Mouse (Mus musculus) lung, postnatal 0 days (tissue): ENCODE results near the gene Gpr150. TPM values are rescaled to one million over a fixed set of nuclear protein-coding genes. Genes with fewer than 3 reads are reported as not detected.

Experiments
- ATAC-seq: fragments of 200-750 bp; cut with Nextera tagmentation; 2 replicates; pipeline ENCODE4 v1.8.0; 2017; ENCODE audit warnings: moderate library complexity
- DNase-seq: peaks from one replicate; pipeline ENCODE4 v3.0.0-alpha.2; 2016; ENCODE audit warnings: low spot score
- H3K27ac ChIP-seq: fragments of 300-500 bp; sonication (generic); 2 replicates; pipeline ENCODE4 v1.5.1; 2014; ENCODE audit warnings: antibody characterized with exemption, mild to moderate bottlenecking, low read length, mixed read lengths
- H3K27me3 ChIP-seq: fragments of 300-500 bp; sonication (generic); replicated peaks from 2 replicates; pipeline ENCODE4 v1.6.1; 2014; ENCODE audit warnings: low read length, mixed read lengths; ENCODE audit not compliant: insufficient read depth
- H3K36me3 ChIP-seq: fragments of 300-500 bp; sonication (generic); 2 replicates; pipeline ENCODE4 v1.6.1; 2014; ENCODE audit warnings: low read length, mixed read lengths; ENCODE audit not compliant: insufficient read depth
- H3K4me1 ChIP-seq: fragments of 300-500 bp; sonication (generic); 2 replicates; pipeline ENCODE4 v1.6.1; 2014; ENCODE audit warnings: antibody characterized with exemption, low read depth, low read length, mixed read lengths; ENCODE audit not compliant: insufficient read depth
- H3K4me2 ChIP-seq: fragments of 300-500 bp; sonication (generic); replicated peaks from 2 replicates; pipeline ENCODE4 v1.6.1; 2014; ENCODE audit warnings: low read depth, mild to moderate bottlenecking, low read length, moderate library complexity, mixed read lengths
- H3K4me3 ChIP-seq: fragments of 300-500 bp; sonication (generic); 2 replicates; pipeline ENCODE4 v1.5.1; 2014; ENCODE audit warnings: low read depth, low read length
- H3K9ac ChIP-seq: fragments of 300-500 bp; sonication (generic); replicated peaks from 2 replicates; pipeline ENCODE4 v1.6.1; 2014; ENCODE audit warnings: low read depth, mild to moderate bottlenecking
- H3K9me3 ChIP-seq: fragments of 300-500 bp; sonication (generic); 2 replicates; pipeline ENCODE4 v1.6.1; 2016; ENCODE audit warnings: low read length, mixed read lengths
- CTCF ChIP-seq: IDR thresholded peaks from 2 replicates; pipeline ENCODE4 v1.5.1; 2016; ENCODE audit warnings: antibody characterized with exemption, mild to moderate bottlenecking
- EP300 ChIP-seq: IDR thresholded peaks from 2 replicates; pipeline ENCODE4 v1.6.1; 2016; ENCODE audit warnings: antibody characterized with exemption, mild to moderate bottlenecking, control low read depth
- WGBS: fragments of 180-500 bp; shearing (Covaris S2); extraction: QIAGEN DNeasy Blood & Tissue Kit; methylation state at CpG from one replicate; pipeline ENCODE4 v1.1.7; 2014; 5-methylcytosine and 5-hydroxymethylcytosine counted together
- polyA plus RNA-seq: library from polyadenylated mRNA; unstranded; fragments of >200 nt; fragmentation: Nextera tagmentation; extraction: Ambion mirVana; gene quantifications from 2 replicates; pipeline ENCODE4 v1.2.1, GENCODE M21; 2015

The Gpr150 gene
- 0.06 and 0.08 TPM in 2 replicates for polyA plus RNA-seq

DNA sequence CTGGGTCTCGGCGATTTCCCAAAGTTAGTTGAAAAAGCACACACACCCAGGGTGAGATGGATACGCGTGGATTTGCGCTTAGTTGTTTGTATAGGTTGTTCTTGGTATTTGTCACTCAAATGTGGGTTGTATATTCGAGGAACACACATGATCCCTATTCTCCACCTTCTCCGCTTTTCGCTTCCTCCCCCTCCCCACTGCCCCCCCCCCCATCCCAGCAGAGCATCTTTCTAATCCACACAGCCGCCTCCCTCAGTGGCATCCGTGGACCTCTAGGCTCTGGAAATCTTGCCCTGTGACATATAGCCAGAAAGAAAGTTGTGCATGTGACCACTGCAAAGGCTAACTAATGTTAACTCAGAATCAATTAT is at the start of gene Gpr150:
Gene Gpr150, minus strand, starts transcription at position 101 of the 371 bp plus-strand sequence.
- H3K36me3 ChIP-seq, result no peaks in the 10 kb centered on the region
- H3K9ac ChIP-seq, result no peak within 1 kb of the TSS
- peak within 1 kb of the TSS; percentile 82 for H3K4me2 ChIP-seq
- ATAC-seq, result no peak
- 8% methylated on average over 8 of the region's 10 CpGs for WGBS
- peaks cover 25% of the 10 kb centered on the region for H3K27me3 ChIP-seq
- no peak for TF ChIP-seq CTCF
- no peak for TF ChIP-seq EP300
- no peak for DNase-seq
- H3K9me3 ChIP-seq, result no peaks in the 10 kb centered on the region
- no peak within 1 kb of the TSS for H3K27ac ChIP-seq
- peaks cover 10% of the 10 kb centered on the region for H3K4me1 ChIP-seq
- peak within 1 kb of the TSS; percentile 43 for H3K4me3 ChIP-seq

- H3K9me3 ChIP-seq, result no peaks in the 10 kb centered on the region
- H3K4me2 ChIP-seq, result no peak overlapping the region
- no peak for DNase-seq
- H3K27me3 ChIP-seq, result no peaks in the 10 kb centered on the region
- H3K4me3 ChIP-seq, result no peak overlapping the region
- no peaks in the 10 kb centered on the region for H3K36me3 ChIP-seq
- H3K9ac ChIP-seq, result no peak overlapping the region
- 87% methylated on average over 2 of the region's 2 CpGs for WGBS
- H3K27ac ChIP-seq, result no peak overlapping the region
- TF ChIP-seq CTCF (no peak), EP300 (no peak)
- ATAC-seq, result no peak
- H3K4me1 ChIP-seq, result no peaks in the 10 kb centered on the region
Measured at GRCm38 (mm10) chr13:76101989-76102388, 45.2 kb upstream of the Gpr150 start.

GRCm38 (mm10) chr13:76098493-76099303 is 41.9 kb upstream of the Gpr150 start, which contains the start of the genes Arsk and Ttc37:
Gene Arsk (minus strand): TSS chr13:76098660.
Gene Ttc37 (plus strand): TSS chr13:76098734.
- WGBS, result under 1% methylated on average over 34 of the region's 34 CpGs
- H3K27me3 ChIP-seq, result no peaks in the 10 kb centered on the region
- peak; percentile 99 for DNase-seq
- peak within 1 kb of the TSS; percentile 73 for H3K4me2 ChIP-seq
- H3K9me3 ChIP-seq, result no peaks in the 10 kb centered on the region
- H3K4me3 ChIP-seq, result peak within 1 kb of the TSS; percentile 67
- TF ChIP-seq CTCF, result no peak
- no peak for TF ChIP-seq EP300
- no peaks in the 10 kb centered on the region for H3K4me1 ChIP-seq
- H3K9ac ChIP-seq, result peak within 1 kb of the TSS; percentile 62
- peak within 1 kb of the TSS; percentile 62; the same call in 1 of the 2 replicates for H3K27ac ChIP-seq
- no peaks in the 10 kb centered on the region for H3K36me3 ChIP-seq
- ATAC-seq, result peak; percentile 97

DNA sequence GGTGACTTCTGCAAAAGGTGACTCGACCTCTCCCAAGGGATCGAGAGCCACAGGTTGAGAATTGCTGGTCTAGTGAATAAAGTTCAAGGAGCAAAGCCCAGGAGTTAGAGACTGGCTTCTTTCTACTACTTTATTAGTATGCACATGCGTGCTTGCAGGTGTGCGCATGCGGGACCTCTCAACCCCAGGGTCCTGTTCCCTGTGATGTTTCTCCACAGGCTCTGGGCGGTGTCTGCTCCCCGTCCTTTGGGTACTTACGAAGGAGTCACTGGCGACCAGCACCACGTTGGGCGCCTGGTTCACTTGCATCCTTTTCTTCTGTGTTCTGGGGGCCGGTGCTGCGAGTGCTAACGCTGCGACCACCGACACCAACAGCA is 41.3 kb upstream of the Gpr150 start:
- DNase-seq (peak; percentile 44), ATAC-seq (peak; percentile 76)
- no peak for TF ChIP-seq EP300
- Histone ChIP-seq H3K4me2 (peak overlapping the region; percentile 73), H3K27me3 (no peaks in the 10 kb centered on the region), H3K4me1 (no peaks in the 10 kb centered on the region), H3K4me3 (peak overlapping the region; percentile 67), H3K36me3 (no peaks in the 10 kb centered on the region), H3K9ac (peak overlapping the region; percentile 62), H3K27ac (peak overlapping the region; percentile 62; the same call in 1 of the 2 replicates), H3K9me3 (no peaks in the 10 kb centered on the region)
- 2% methylated on average over 16 of the region's 16 CpGs for WGBS

DNA sequence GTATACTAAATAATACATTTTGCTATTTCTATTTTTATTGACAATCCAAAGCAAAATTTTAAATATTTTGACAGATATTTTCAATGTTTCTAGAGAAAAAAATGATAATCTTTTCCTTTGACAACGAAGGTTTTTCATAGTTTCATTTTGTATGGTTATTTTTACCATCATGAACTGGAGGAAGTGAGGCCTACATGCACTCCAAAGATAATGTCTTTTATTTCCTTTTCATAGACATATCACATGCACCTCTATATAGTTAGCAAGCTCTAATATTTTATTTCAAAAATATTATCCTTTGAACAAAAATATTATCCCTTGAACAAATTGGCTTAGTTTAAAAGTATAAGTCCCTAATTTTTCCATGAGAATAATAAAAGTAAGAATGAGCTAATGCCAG is 17.5 kb upstream of the Gpr150 start:
- TF ChIP-seq CTCF (no peak), EP300 (no peak)
- Histone ChIP-seq H3K36me3 (no peaks in the 10 kb centered on the region), H3K4me1 (no peaks in the 10 kb centered on the region), H3K4me3 (no peak overlapping the region), H3K9me3 (no peaks in the 10 kb centered on the region), H3K27ac (no peak overlapping the region), H3K9ac (no peak overlapping the region), H3K4me2 (no peak overlapping the region), H3K27me3 (no peaks in the 10 kb centered on the region)
- no peak for DNase-seq
- WGBS, result 48% methylated on average over 1 of the region's 1 CpGs
- no peak for ATAC-seq

DNA sequence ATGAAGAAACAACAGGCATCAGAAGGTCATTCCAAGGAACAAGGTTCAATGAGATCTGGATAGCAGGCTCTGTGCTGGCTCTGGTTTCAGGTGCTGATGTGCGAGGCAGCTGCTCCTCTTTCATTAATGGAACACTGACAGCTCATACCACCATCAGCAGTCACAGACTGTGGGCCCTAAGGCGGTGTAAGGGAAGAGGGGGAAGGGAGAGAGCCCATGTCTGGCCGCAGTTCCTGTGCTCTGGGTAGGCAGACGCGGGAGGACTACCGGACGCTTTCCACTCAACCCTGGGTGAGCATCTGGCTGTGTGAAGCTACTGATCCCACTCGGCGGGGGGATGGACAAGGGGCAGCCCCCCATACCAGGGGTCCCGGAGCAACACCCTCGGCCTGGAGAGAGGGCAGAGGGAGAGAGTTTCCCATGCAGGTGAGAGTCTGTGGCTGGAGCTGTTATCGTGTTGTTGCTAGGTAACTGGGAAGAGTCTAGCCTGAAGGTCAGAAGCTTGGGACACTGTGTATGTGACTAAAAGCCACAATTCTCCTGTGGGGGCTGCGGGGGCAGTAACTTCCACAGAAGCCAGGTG is 7.7 kb upstream of the Gpr150 start:
- DNase-seq (no peak), ATAC-seq (no peak)
- no peak overlapping the region for H3K9ac ChIP-seq
- no peaks in the 10 kb centered on the region for H3K36me3 ChIP-seq
- no peak for TF ChIP-seq CTCF
- no peak for TF ChIP-seq EP300
- H3K4me1 ChIP-seq, result no peaks in the 10 kb centered on the region
- no peaks in the 10 kb centered on the region for H3K9me3 ChIP-seq
- no peaks in the 10 kb centered on the region for H3K27me3 ChIP-seq
- H3K4me3 ChIP-seq, result no peak overlapping the region
- no peak overlapping the region for H3K27ac ChIP-seq
- WGBS, result 80% methylated on average over 13 of the region's 13 CpGs
- no peak overlapping the region for H3K4me2 ChIP-seq
